Mouse (Mus musculus) ES-Bruce4 (cell line): ENCODE results near the gene Adamts4.

ENCODE experiments used
- EP300 ChIP-seq: IDR thresholded peaks from 2 replicates; pipeline ENCODE4 v1.6.1; 2011; ENCODE audit warnings: low read depth, low read length; ENCODE audit not compliant: insufficient read depth
- POLR2A ChIP-seq: IDR thresholded peaks from one replicate; pipeline ENCODE4 v1.8.1; 2011; ENCODE audit warnings: low read length; ENCODE audit not compliant: insufficient read depth

- TF ChIP-seq POLR2A: no peak
- no peak for TF ChIP-seq EP300
Observed at GRCm38 (mm10) chr1:171220871-171221270, 29.4 kb upstream of the Adamts4 start.
